Mouse (Mus musculus): Measurements from ENCODE around the gene Tbc1d16.
A peak's percentile ranks its signal among the peaks of the same experiment; 100 is the strongest.

Tbc1d16 gene

GRCm38 (mm10) chr11:119236354-119236753, 8.1 kb upstream of the Tbc1d16 start:
- DNase-seq = no peak

- DNase-seq = peak; percentile 84 to 90
These were observed 7.3 kb upstream of the Tbc1d16 start for GRCm38 (mm10) chr11:119235596-119235995.

GRCm38 (mm10) chr11:119234770-119235169, 6.5 kb upstream of the Tbc1d16 start:
- no peak for DNase-seq

GRCm38 (mm10) chr11:119228846-119229626, 737 bp upstream of the Tbc1d16 start:
- peak; percentile 71 to 77 for DNase-seq

GRCm38 (mm10) chr11:119227591-119227990, 708 bp downstream of the Tbc1d16 start:
- peak; percentile 63 to 64 for DNase-seq

GRCm38 (mm10) chr11:119225634-119226033, 2.7 kb downstream of the Tbc1d16 start:
- DNase-seq = peak; percentile 44 to 56

GRCm38 (mm10) chr11:119224926-119225325, 3.4 kb downstream of the Tbc1d16 start:
- peak in 1 of 2 experiments; percentile 15 for DNase-seq

- peak; percentile 68 to 74 for DNase-seq
These were observed 5.0 kb downstream of the Tbc1d16 start for GRCm38 (mm10) chr11:119223124-119223890.

- DNase-seq = peak; percentile 45 to 59
These were observed 6.3 kb downstream of the Tbc1d16 start for GRCm38 (mm10) chr11:119221812-119222510.

- DNase-seq = peak; percentile 96 to 97
These were observed 8.4 kb downstream of the Tbc1d16 start for GRCm38 (mm10) chr11:119219816-119220465.

- no peak for DNase-seq
These were observed 10.4 kb downstream of the Tbc1d16 start for GRCm38 (mm10) chr11:119217861-119218260.

GRCm38 (mm10) chr11:119215905-119216507, 12.3 kb downstream of the Tbc1d16 start:
- DNase-seq = peak; percentile 99

- peak; percentile 70 to 74 for DNase-seq
These were observed 13.0 kb downstream of the Tbc1d16 start for GRCm38 (mm10) chr11:119215038-119215904.

GRCm38 (mm10) chr11:119213166-119213885, 15.0 kb downstream of the Tbc1d16 start:
- DNase-seq = peak in 1 of 2 experiments; percentile 50

- DNase-seq = peak in 1 of 2 experiments; percentile 51
These were observed 16.5 kb downstream of the Tbc1d16 start for GRCm38 (mm10) chr11:119211604-119212309.

- peak; percentile 96 to 97 for DNase-seq
These were observed 17.8 kb downstream of the Tbc1d16 start for GRCm38 (mm10) chr11:119210321-119211100.

- peak; percentile 87 to 89 for DNase-seq
These were observed 18.8 kb downstream of the Tbc1d16 start for GRCm38 (mm10) chr11:119209371-119210025.

GRCm38 (mm10) chr11:119208870-119209370, 19.4 kb downstream of the Tbc1d16 start:
- peak in 1 of 2 experiments; percentile 76 for DNase-seq

All from cerebellum, postnatal 14 days (tissue).